Mouse (Mus musculus) midbrain, embryonic 15.5 days (tissue): Measurements from ENCODE around the gene Kti12. TPM values are rescaled to one million over a fixed set of nuclear protein-coding genes. Genes with fewer than 3 reads are reported as not detected.

Source experiments
- ATAC-seq: fragments of 200-750 bp; cut with Nextera tagmentation; replicated peaks from 2 replicates; pipeline ENCODE4 v1.8.0; 2017; ENCODE audit warnings: moderate TSS enrichment
- H3K27ac ChIP-seq: fragments of 300-500 bp; sonication (generic); 2 replicates; pipeline ENCODE4 v1.5.1; 2015; ENCODE audit warnings: mild to moderate bottlenecking, inconsistent platforms
- H3K27me3 ChIP-seq: fragments of 300-500 bp; sonication (generic); replicated peaks from 2 replicates; pipeline ENCODE4 v1.6.1; 2015; ENCODE audit warnings: inconsistent platforms
- H3K36me3 ChIP-seq: fragments of 300-500 bp; sonication (generic); replicated peaks from 2 replicates; pipeline ENCODE4 v1.6.1; 2015; ENCODE audit warnings: inconsistent platforms
- H3K4me1 ChIP-seq: fragments of 300-500 bp; sonication (generic); 2 replicates; pipeline ENCODE4 v1.6.1; 2015; ENCODE audit warnings: inconsistent platforms
- H3K4me2 ChIP-seq: fragments of 300-500 bp; sonication (generic); 2 replicates; pipeline ENCODE4 v1.6.1; 2015; ENCODE audit warnings: inconsistent platforms, mild to moderate bottlenecking, moderate library complexity
- H3K4me3 ChIP-seq: fragments of 300-500 bp; sonication (generic); 2 replicates; pipeline ENCODE4 v1.5.1; 2015; ENCODE audit warnings: mild to moderate bottlenecking, inconsistent platforms
- H3K9ac ChIP-seq: fragments of 300-500 bp; sonication (generic); 2 replicates; pipeline ENCODE4 v1.6.1; 2015; ENCODE audit warnings: mild to moderate bottlenecking, inconsistent platforms
- H3K9me3 ChIP-seq: fragments of 300-500 bp; sonication (generic); 2 replicates; pipeline ENCODE4 v1.6.1; 2016; ENCODE audit warnings: inconsistent platforms
- WGBS: fragments of 180-500 bp; shearing (Covaris S2); methylation state at CpG from one replicate; pipeline ENCODE4 v1.1.7; 2015; ENCODE audit warnings: mixed read lengths; 5-methylcytosine and 5-hydroxymethylcytosine counted together
- polyA plus RNA-seq: library from polyadenylated mRNA; unstranded; fragments of >200 nt; fragmentation: Nextera tagmentation; extraction: Ambion mirVana; gene quantifications from 2 replicates; pipeline ENCODE4 v1.2.1, GENCODE M21; 2015

The Kti12 gene
- polyA plus RNA-seq, 1 experiment from 2014 or later, result 24.4 TPM

GRCm38 (mm10) chr4:108878963-108879822 lies 31.6 kb downstream of the Kti12 start, which contains the start of gene Rab3b:
Gene Rab3b (plus strand): TSS chr4:108879063.
- Histone ChIP-seq H3K9me3 (no peaks in the 10 kb centered on the region), H3K36me3 (no peaks in the 10 kb centered on the region), H3K9ac (peak within 1 kb of the TSS; percentile 68), H3K27ac (peak within 1 kb of the TSS; percentile 66), H3K4me1 (peaks cover 10% of the 10 kb centered on the region; the same call in 1 of the 2 replicates), H3K4me3 (peak within 1 kb of the TSS; percentile 66), H3K27me3 (no peaks in the 10 kb centered on the region), H3K4me2 (peak within 1 kb of the TSS; percentile 83)
- peak; percentile 95 for ATAC-seq
- WGBS, result under 1% methylated on average over 46 of the region's 46 CpGs

- H3K36me3 ChIP-seq, result no peaks in the 10 kb centered on the region
- no peak overlapping the region for H3K27ac ChIP-seq
- no peak; the same call in 1 of the 2 replicates for ATAC-seq
- H3K9ac ChIP-seq, result no peak overlapping the region
- no peak overlapping the region; the same call in 1 of the 2 replicates for H3K4me2 ChIP-seq
- H3K27me3 ChIP-seq, result no peaks in the 10 kb centered on the region
- WGBS, result 52% methylated on average over 13 of the region's 13 CpGs
- H3K4me1 ChIP-seq, result peaks cover 6% of the 10 kb centered on the region; the same call in 1 of the 2 replicates
- H3K4me3 ChIP-seq, result no peak overlapping the region
- H3K9me3 ChIP-seq, result no peaks in the 10 kb centered on the region
Measured at GRCm38 (mm10) chr4:108883815-108884214, 36.2 kb downstream of the Kti12 start.

- no peak overlapping the region for H3K4me2 ChIP-seq
- H3K27ac ChIP-seq, result no peak overlapping the region
- no peak overlapping the region for H3K9ac ChIP-seq
- no peaks in the 10 kb centered on the region for H3K36me3 ChIP-seq
- no peaks in the 10 kb centered on the region for H3K9me3 ChIP-seq
- no peaks in the 10 kb centered on the region for H3K4me1 ChIP-seq
- ATAC-seq, result no peak
- WGBS, result 84% methylated on average over 4 of the region's 4 CpGs
- H3K4me3 ChIP-seq, result no peak overlapping the region
- no peaks in the 10 kb centered on the region for H3K27me3 ChIP-seq
Measured at GRCm38 (mm10) chr4:108887456-108887855, 39.9 kb downstream of the Kti12 start.

- no peak for ATAC-seq
- Histone ChIP-seq H3K9me3 (no peaks in the 10 kb centered on the region), H3K27me3 (no peaks in the 10 kb centered on the region), H3K9ac (no peak overlapping the region), H3K4me1 (no peaks in the 10 kb centered on the region), H3K27ac (no peak overlapping the region), H3K4me3 (no peak overlapping the region), H3K4me2 (no peak overlapping the region), H3K36me3 (no peaks in the 10 kb centered on the region)
- 84% methylated on average over 6 of the region's 6 CpGs for WGBS
Measured at GRCm38 (mm10) chr4:108890876-108891275, 43.3 kb downstream of the Kti12 start.

Other genes starting within 250 kb of the Kti12 start
- gene Cc2d1b, start 227.8 kb upstream of the Kti12 start, polyA plus RNA-seq, result 19.7 and 24.4 TPM in 2 replicates
- gene 3110021N24Rik, start 128.1 kb upstream of the Kti12 start, polyA plus RNA-seq, result 1.9 and 2.2 TPM in 2 replicates
- gene Zfyve9, start 67.0 kb upstream of the Kti12 start, polyA plus RNA-seq, result 6.4 TPM in 2 replicates
- gene Btf3l4, start 14.2 kb upstream of the Kti12 start, polyA plus RNA-seq, result 167 and 179 TPM in 2 replicates
- 63.8 and 67.4 TPM in 2 replicates for gene Txndc12, start 13.2 kb upstream of the Kti12 start, polyA plus RNA-seq
- gene A730015C16Rik, start 834 bp downstream of the Kti12 start, polyA plus RNA-seq, result 1.3 and 1.9 TPM in 2 replicates
- gene Rab3b, start 31.3 kb downstream of the Kti12 start, polyA plus RNA-seq, result 141 and 148 TPM in 2 replicates
- 76.4 and 80.0 TPM in 2 replicates for gene Nrd1, start 152.9 kb downstream of the Kti12 start, polyA plus RNA-seq